Mouse (Mus musculus): ENCODE measurements around the gene Birc6. TPM values are rescaled to one million over a fixed set of nuclear protein-coding genes. Genes with fewer than 3 reads are reported as not detected.
"Not testable (repeated sequence)": the region's sequence is repeated elsewhere in the genome, so short reads cannot be mapped to it uniquely, and the experiment has no call there.

Birc6 gene
- total RNA-seq, 2 experiments from 2014 or later = 124 to 144 TPM

- ATAC-seq (ENCODE audit: poor library complexity, severe bottlenecking) = no peak
Observed at GRCm38 (mm10) chr17:74559891-74560290, 31.8 kb downstream of the Birc6 start.

- no peak for ATAC-seq (ENCODE audit: poor library complexity, severe bottlenecking)
Observed at GRCm38 (mm10) chr17:74564151-74564550, 36.1 kb downstream of the Birc6 start.

- ATAC-seq (ENCODE audit: poor library complexity, severe bottlenecking) = no peak
Observed at GRCm38 (mm10) chr17:74569219-74569618, 41.1 kb downstream of the Birc6 start.

GRCm38 (mm10) chr17:74570585-74570984, 42.5 kb downstream of the Birc6 start:
- ATAC-seq (ENCODE audit: poor library complexity, severe bottlenecking) = no peak

GRCm38 (mm10) chr17:74577173-74577572, 49.1 kb downstream of the Birc6 start:
- ATAC-seq (ENCODE audit: poor library complexity, severe bottlenecking) = no peak

GRCm38 (mm10) chr17:74579586-74579985, 51.5 kb downstream of the Birc6 start:
- ATAC-seq (ENCODE audit: poor library complexity, severe bottlenecking) = no peak

GRCm38 (mm10) chr17:74580738-74581137, 52.6 kb downstream of the Birc6 start:
- ATAC-seq (ENCODE audit: poor library complexity, severe bottlenecking) = no peak

GRCm38 (mm10) chr17:74586768-74587167, 58.7 kb downstream of the Birc6 start:
- no peak for ATAC-seq (ENCODE audit: poor library complexity, severe bottlenecking)

- ATAC-seq (ENCODE audit: poor library complexity, severe bottlenecking) = no peak
Observed at GRCm38 (mm10) chr17:74598908-74599307, 70.8 kb downstream of the Birc6 start.

GRCm38 (mm10) chr17:74599396-74599795, 71.3 kb downstream of the Birc6 start:
- no peak for ATAC-seq (ENCODE audit: poor library complexity, severe bottlenecking)

- ATAC-seq (ENCODE audit: poor library complexity, severe bottlenecking) = no peak
Observed at GRCm38 (mm10) chr17:74601201-74601600, 73.1 kb downstream of the Birc6 start.

- ATAC-seq (ENCODE audit: poor library complexity, severe bottlenecking) = no peak
Observed at GRCm38 (mm10) chr17:74630798-74631197, 102.7 kb downstream of the Birc6 start.

- ATAC-seq (ENCODE audit: poor library complexity, severe bottlenecking) = no peak
Observed at GRCm38 (mm10) chr17:74642445-74642844, 114.3 kb downstream of the Birc6 start.

GRCm38 (mm10) chr17:74658362-74658761, 130.3 kb downstream of the Birc6 start:
- no peak for ATAC-seq (ENCODE audit: poor library complexity, severe bottlenecking)

- ATAC-seq (ENCODE audit: poor library complexity, severe bottlenecking) = no peak
Observed at GRCm38 (mm10) chr17:74668010-74668409, 139.9 kb downstream of the Birc6 start.

- ATAC-seq (ENCODE audit: poor library complexity, severe bottlenecking) = no peak
Observed at GRCm38 (mm10) chr17:74670031-74670430, 141.9 kb downstream of the Birc6 start.

- no peak for ATAC-seq (ENCODE audit: poor library complexity, severe bottlenecking)
Observed at GRCm38 (mm10) chr17:74672446-74672845, 144.4 kb downstream of the Birc6 start.

GRCm38 (mm10) chr17:74673251-74673650, 145.2 kb downstream of the Birc6 start:
- peak; percentile 51; the same call in 1 of the 2 replicates for ATAC-seq (ENCODE audit: poor library complexity, severe bottlenecking)

- no peak for ATAC-seq (ENCODE audit: poor library complexity, severe bottlenecking)
Observed at GRCm38 (mm10) chr17:74678061-74678460, 150.0 kb downstream of the Birc6 start.

GRCm38 (mm10) chr17:74684927-74685326, 156.8 kb downstream of the Birc6 start:
- ATAC-seq (ENCODE audit: poor library complexity, severe bottlenecking) = no peak

GRCm38 (mm10) chr17:74688555-74688954, 160.5 kb downstream of the Birc6 start:
- ATAC-seq (ENCODE audit: poor library complexity, severe bottlenecking) = no peak

- no peak for ATAC-seq (ENCODE audit: poor library complexity, severe bottlenecking)
Observed at GRCm38 (mm10) chr17:74689406-74689805, 161.3 kb downstream of the Birc6 start.

- not testable (repeated sequence) for ATAC-seq (ENCODE audit: poor library complexity, severe bottlenecking)
Observed at GRCm38 (mm10) chr17:74701661-74702060, 173.6 kb downstream of the Birc6 start.

GRCm38 (mm10) chr17:74705480-74705879, 177.4 kb downstream of the Birc6 start:
- ATAC-seq (ENCODE audit: poor library complexity, severe bottlenecking) = no peak
